Mouse (Mus musculus): ENCODE data around the gene Sirt5. TPM values are rescaled to one million over a fixed set of nuclear protein-coding genes. Genes with fewer than 3 reads are reported as not detected.

The Sirt5 gene
- polyA plus RNA-seq, 1 experiment: 6.7 TPM

- peak overlapping the region; percentile 33 for H3K4me3 ChIP-seq
- no peaks in the 10 kb centered on the region for H3K36me3 ChIP-seq (ENCODE audit: control insufficient read depth, insufficient read depth)
- H3ac ChIP-seq (ENCODE audit: control insufficient read depth, insufficient read length): peak overlapping the region; percentile 49
- no peaks in the 10 kb centered on the region for H3K27me3 ChIP-seq (ENCODE audit: control insufficient read depth, insufficient read depth, insufficient read length)
- TF ChIP-seq POLR2AphosphoS2 (IDR thresholded peaks at IDR 0.05; ENCODE audit: insufficient read length, low read depth): no peak
- no peak for TF ChIP-seq TCF3 (IDR thresholded peaks at IDR 0.05; ENCODE audit: insufficient read length, low read depth)
- no peak for TF ChIP-seq POLR2A (IDR thresholded peaks at IDR 0.05; ENCODE audit: insufficient read length, low read depth)
- TF ChIP-seq USF1 (IDR thresholded peaks at IDR 0.05; ENCODE audit: low read depth): no peak
- TF ChIP-seq SRF (IDR thresholded peaks at IDR 0.05; ENCODE audit: control insufficient read depth, insufficient read length, low read depth): no peak
- TF ChIP-seq E2F4 (IDR thresholded peaks at IDR 0.05; ENCODE audit: insufficient read depth): no peak
- TF ChIP-seq MAX (IDR thresholded peaks at IDR 0.05; ENCODE audit: low read depth): no peak
- TF ChIP-seq MYOG (IDR thresholded peaks at IDR 0.05; ENCODE audit: control insufficient read depth in 1 of 3, insufficient read depth in 1 of 3, insufficient read length in 2 of 3, low read depth in 2 of 3): no peak
- no peak for TF ChIP-seq MYOD1 (IDR thresholded peaks at IDR 0.05; ENCODE audit: control insufficient read depth in 1 of 3, insufficient read length in 2 of 3, low read depth in 2 of 3)
- TF ChIP-seq REST (IDR thresholded peaks at IDR 0.05; ENCODE audit: insufficient read depth, insufficient read length): no peak
- no peak for TF ChIP-seq TCF12 (IDR thresholded peaks at IDR 0.05; ENCODE audit: insufficient read depth, poor library complexity, severe bottlenecking)
- TF ChIP-seq CEBPB (IDR thresholded peaks at IDR 0.05; ENCODE audit: insufficient read depth, poor library complexity, severe bottlenecking): no peak
- H3K79me2 ChIP-seq (ENCODE audit: control insufficient read depth, insufficient read depth): no peaks in the 10 kb centered on the region
- peak overlapping the region; percentile 84 for H3K4me2 ChIP-seq (ENCODE audit: low read depth)
Measured at GRCm38 (mm10) chr13:43365825-43366184, 509 bp downstream of the Sirt5 start.

DNA sequence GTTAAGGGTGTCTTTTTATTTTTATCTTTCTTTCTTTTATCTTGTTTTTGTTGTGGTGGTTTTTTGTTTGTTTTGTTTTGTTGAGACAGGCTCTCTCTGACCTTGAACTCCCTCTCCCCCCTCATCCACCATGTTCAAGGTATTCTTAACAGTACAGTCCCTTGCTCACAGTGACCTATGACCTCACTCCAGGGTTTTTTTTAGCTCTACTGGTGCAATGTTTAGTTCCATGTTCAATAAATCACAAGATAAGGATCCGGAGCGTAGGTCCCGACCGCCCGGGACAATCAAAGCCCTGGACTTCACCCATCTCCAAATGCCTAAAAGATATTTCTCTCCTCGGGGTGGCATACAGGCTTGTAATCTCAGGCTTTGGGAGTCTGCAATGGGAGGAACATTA lies 4.8 kb downstream of the Sirt5 start:
- no peak for TF ChIP-seq E2F4 (IDR thresholded peaks at IDR 0.05; ENCODE audit: insufficient read depth)
- no peak for TF ChIP-seq TCF3 (IDR thresholded peaks at IDR 0.05; ENCODE audit: insufficient read length, low read depth)
- TF ChIP-seq POLR2A (IDR thresholded peaks at IDR 0.05; ENCODE audit: insufficient read length, low read depth): no peak
- TF ChIP-seq MAX (IDR thresholded peaks at IDR 0.05; ENCODE audit: low read depth): no peak
- no peak for TF ChIP-seq POLR2AphosphoS2 (IDR thresholded peaks at IDR 0.05; ENCODE audit: insufficient read length, low read depth)
- no peak for TF ChIP-seq USF1 (IDR thresholded peaks at IDR 0.05; ENCODE audit: low read depth)
- TF ChIP-seq MYOD1 (IDR thresholded peaks at IDR 0.05; ENCODE audit: control insufficient read depth in 1 of 3, insufficient read length in 2 of 3, low read depth in 2 of 3): no peak
- TF ChIP-seq CEBPB (IDR thresholded peaks at IDR 0.05; ENCODE audit: insufficient read depth, poor library complexity, severe bottlenecking): no peak
- TF ChIP-seq TCF12 (IDR thresholded peaks at IDR 0.05; ENCODE audit: insufficient read depth, poor library complexity, severe bottlenecking): no peak
- TF ChIP-seq MYOG (IDR thresholded peaks at IDR 0.05; ENCODE audit: control insufficient read depth in 1 of 3, insufficient read depth in 1 of 3, insufficient read length in 2 of 3, low read depth in 2 of 3): no peak
- TF ChIP-seq REST (IDR thresholded peaks at IDR 0.05; ENCODE audit: insufficient read depth, insufficient read length): no peak
- TF ChIP-seq SRF (IDR thresholded peaks at IDR 0.05; ENCODE audit: control insufficient read depth, insufficient read length, low read depth): no peak
- no peaks in the 10 kb centered on the region for H3K79me2 ChIP-seq (ENCODE audit: control insufficient read depth, insufficient read depth)
- no peaks in the 10 kb centered on the region for H3K27me3 ChIP-seq (ENCODE audit: control insufficient read depth, insufficient read depth, insufficient read length)
- no peak overlapping the region for H3K4me3 ChIP-seq
- H3K4me2 ChIP-seq (ENCODE audit: low read depth): no peak overlapping the region
- no peaks in the 10 kb centered on the region for H3K36me3 ChIP-seq (ENCODE audit: control insufficient read depth, insufficient read depth)
- no peak overlapping the region for H3ac ChIP-seq (ENCODE audit: control insufficient read depth, insufficient read length)

GRCm38 (mm10) chr13:43372892-43373291 lies 7.6 kb downstream of the Sirt5 start:
- no peak overlapping the region for H3K4me2 ChIP-seq (ENCODE audit: low read depth)
- H3K27me3 ChIP-seq (ENCODE audit: control insufficient read depth, insufficient read depth, insufficient read length): no peaks in the 10 kb centered on the region
- TF ChIP-seq TCF12 (IDR thresholded peaks at IDR 0.05; ENCODE audit: insufficient read depth, poor library complexity, severe bottlenecking) (no peak), CEBPB (IDR thresholded peaks at IDR 0.05; ENCODE audit: insufficient read depth, poor library complexity, severe bottlenecking) (no peak), E2F4 (IDR thresholded peaks at IDR 0.05; ENCODE audit: insufficient read depth) (no peak), MYOG (IDR thresholded peaks at IDR 0.05; ENCODE audit: control insufficient read depth in 1 of 3, insufficient read depth in 1 of 3, insufficient read length in 2 of 3, low read depth in 2 of 3) (no peak), MAX (IDR thresholded peaks at IDR 0.05; ENCODE audit: low read depth) (no peak), POLR2A (IDR thresholded peaks at IDR 0.05; ENCODE audit: insufficient read length, low read depth) (no peak), TCF3 (IDR thresholded peaks at IDR 0.05; ENCODE audit: insufficient read length, low read depth) (no peak), REST (IDR thresholded peaks at IDR 0.05; ENCODE audit: insufficient read depth, insufficient read length) (no peak), MYOD1 (IDR thresholded peaks at IDR 0.05; ENCODE audit: control insufficient read depth in 1 of 3, insufficient read length in 2 of 3, low read depth in 2 of 3) (no peak), SRF (IDR thresholded peaks at IDR 0.05; ENCODE audit: control insufficient read depth, insufficient read length, low read depth) (no peak), USF1 (IDR thresholded peaks at IDR 0.05; ENCODE audit: low read depth) (no peak), POLR2AphosphoS2 (IDR thresholded peaks at IDR 0.05; ENCODE audit: insufficient read length, low read depth) (no peak)
- H3K36me3 ChIP-seq (ENCODE audit: control insufficient read depth, insufficient read depth): no peaks in the 10 kb centered on the region
- no peaks in the 10 kb centered on the region for H3K79me2 ChIP-seq (ENCODE audit: control insufficient read depth, insufficient read depth)
- no peak overlapping the region for H3K4me3 ChIP-seq
- no peak overlapping the region for H3ac ChIP-seq (ENCODE audit: control insufficient read depth, insufficient read length)

DNA sequence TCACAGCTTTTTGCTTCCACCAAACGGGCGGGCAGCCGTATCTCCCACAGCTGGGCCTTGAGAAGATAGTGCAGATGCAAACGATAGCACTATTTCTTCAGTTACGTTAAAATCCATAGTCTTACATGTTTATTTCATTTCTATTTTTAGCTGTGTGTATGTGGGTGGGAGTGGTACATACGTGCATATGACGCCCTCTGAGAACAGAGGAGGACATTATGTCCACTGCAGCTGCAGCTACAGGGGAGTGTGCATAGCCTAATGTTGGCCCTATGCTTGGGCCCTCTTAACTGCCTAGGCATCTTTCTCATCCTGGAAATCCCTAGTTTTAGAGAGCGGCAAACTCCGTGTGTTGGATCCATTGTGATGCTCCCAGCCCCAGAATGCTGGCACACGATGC lies 8.9 kb downstream of the Sirt5 start:
- TF ChIP-seq E2F4 (IDR thresholded peaks at IDR 0.05; ENCODE audit: insufficient read depth) (no peak), SRF (IDR thresholded peaks at IDR 0.05; ENCODE audit: control insufficient read depth, insufficient read length, low read depth) (no peak), MYOG (IDR thresholded peaks at IDR 0.05; ENCODE audit: control insufficient read depth in 1 of 3, insufficient read depth in 1 of 3, insufficient read length in 2 of 3, low read depth in 2 of 3) (no peak), POLR2A (IDR thresholded peaks at IDR 0.05; ENCODE audit: insufficient read length, low read depth) (no peak), MAX (IDR thresholded peaks at IDR 0.05; ENCODE audit: low read depth) (no peak), TCF12 (IDR thresholded peaks at IDR 0.05; ENCODE audit: insufficient read depth, poor library complexity, severe bottlenecking) (no peak), REST (IDR thresholded peaks at IDR 0.05; ENCODE audit: insufficient read depth, insufficient read length) (no peak), POLR2AphosphoS2 (IDR thresholded peaks at IDR 0.05; ENCODE audit: insufficient read length, low read depth) (no peak), CEBPB (IDR thresholded peaks at IDR 0.05; ENCODE audit: insufficient read depth, poor library complexity, severe bottlenecking) (no peak), USF1 (IDR thresholded peaks at IDR 0.05; ENCODE audit: low read depth) (no peak), MYOD1 (IDR thresholded peaks at IDR 0.05; ENCODE audit: control insufficient read depth in 1 of 3, insufficient read length in 2 of 3, low read depth in 2 of 3) (no peak), TCF3 (IDR thresholded peaks at IDR 0.05; ENCODE audit: insufficient read length, low read depth) (no peak)
- no peak overlapping the region for H3K4me2 ChIP-seq (ENCODE audit: low read depth)
- no peak overlapping the region for H3K4me3 ChIP-seq
- no peaks in the 10 kb centered on the region for H3K79me2 ChIP-seq (ENCODE audit: control insufficient read depth, insufficient read depth)
- no peak overlapping the region for H3ac ChIP-seq (ENCODE audit: control insufficient read depth, insufficient read length)
- no peaks in the 10 kb centered on the region for H3K27me3 ChIP-seq (ENCODE audit: control insufficient read depth, insufficient read depth, insufficient read length)
- no peaks in the 10 kb centered on the region for H3K36me3 ChIP-seq (ENCODE audit: control insufficient read depth, insufficient read depth)
